Mouse (Mus musculus) olfactory bulb, adult 2 months (tissue): ENCODE data around the gene Ap1g2.

Source experiments
- CTCF ChIP-seq: fragments of 200-500 bp; IDR thresholded peaks from 2 replicates; pipeline ENCODE4 v1.5.1; 2012; ENCODE audit warnings: low read depth, mild to moderate bottlenecking, low read length, moderate library complexity; ENCODE audit not compliant: insufficient read depth
- POLR2A ChIP-seq: fragments of 200-500 bp; IDR thresholded peaks from 2 replicates; pipeline ENCODE4 v1.6.1; 2012; ENCODE audit warnings: mild to moderate bottlenecking, low read depth, low read length, moderate library complexity; ENCODE audit not compliant: insufficient read depth

DNA sequence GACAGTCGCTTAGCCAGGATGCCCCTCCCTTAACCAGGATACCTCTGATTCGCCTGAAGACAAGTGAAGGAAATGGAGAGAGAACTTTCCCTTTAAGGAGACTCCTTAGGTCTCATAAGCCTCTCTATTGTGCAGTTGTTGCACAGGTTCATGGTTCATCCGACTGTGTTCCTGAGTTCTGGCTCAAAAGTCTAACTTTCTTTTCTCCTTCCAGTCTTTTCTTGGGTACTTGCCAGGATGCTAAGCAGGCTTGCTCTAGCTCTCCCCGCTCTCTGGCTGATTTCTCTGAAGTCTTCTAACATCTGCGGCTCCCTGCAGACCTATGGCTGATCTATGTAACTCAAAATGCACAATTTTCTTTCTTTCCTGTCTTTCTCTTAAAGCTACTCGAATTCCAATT is 22.9 kb downstream of the Ap1g2 start:
- TF ChIP-seq CTCF (no peak), POLR2A (no peak)
